18 mouse cellular contexts compared by ENCODE assay signal in genomic region chr3:70319139-70319538, GRCm38 (mm10).
DNase-seq lines count a peak whose midpoint lies in the region; ATAC-seq and TF ChIP-seq lines count a peak whose summit lies in the region.
"Had no signal": no experiment of that assay in that cellular context is flagged by ENCODE, and none has a peak within 500 bp of the region (broad histone marks: within the 10 kb centered on the region; RNA-seq: fewer than 3 reads in every experiment).

No protein-coding gene starts in this region.

- H3K4me2 ChIP-seq in CH12.LX (ENCODE audit: insufficient read depth, low read depth, poor library complexity, severe bottlenecking) = peak overlapping the region; percentile 50; the same call in 1 of the 2 replicates

- no peaks in the 10 kb centered on the region for H3K27me3 ChIP-seq in CH12.LX (replicated peaks)

- TF ChIP-seq CTCF in CH12.LX (conservative IDR thresholded peaks at IDR 0.05 in 1 of 2, IDR thresholded peaks at IDR 0.05 in 1 of 2; ENCODE audit: low read depth in 2 of 2, low read length in 2 of 2) = no peak

- H3K9ac ChIP-seq in CH12.LX (ENCODE audit: insufficient read depth, low read depth) = no peak overlapping the region

- H3K4me3 ChIP-seq in CH12.LX (replicated peaks in 1 of 3; ENCODE audit: low read depth in 2 of 3, low read length in 2 of 3, poor library complexity in 1 of 3) = no peak overlapping the region

- H3K4me1 ChIP-seq in CH12.LX (ENCODE audit: control insufficient read depth in 1 of 2, insufficient read depth in 2 of 2) = peaks cover 11 to 62% of the 10 kb centered on the region in 2 experiments; a peak in 3 of 4 replicates

- H3K79me2 ChIP-seq in CH12.LX (replicated peaks; ENCODE audit: control insufficient read depth, extremely low read depth, insufficient read depth, poor library complexity, severe bottlenecking) = no peaks in the 10 kb centered on the region

- H3K36me3 ChIP-seq in CH12.LX (replicated peaks in 1 of 2; ENCODE audit: control insufficient read depth in 1 of 2, insufficient read depth in 1 of 2, low read length in 1 of 2) = no peaks in the 10 kb centered on the region
- H3K36me3 ChIP-seq: G1E had no signal

- H3K9me3 ChIP-seq in CH12.LX (replicated peaks; ENCODE audit: low read length) = no peaks in the 10 kb centered on the region
- H3K9me3 ChIP-seq: G1E had no signal

- ATAC-seq in frontal cortex, adult (ENCODE audit: low TSS enrichment) = no peak
- ATAC-seq: activated CD4-positive, CD25-positive, alpha-beta regulatory T cell, adult 4 months; CD4-positive, CD25-positive, alpha-beta regulatory T cell, adult 4 months; Patski had no signal

- peak; percentile 97 for TF ChIP-seq EP300 in CH12.LX (IDR thresholded peaks at IDR 0.05; ENCODE audit: low read length)

- no peak; the same call in 1 of the 2 replicates for TF ChIP-seq RAD21 in CH12.LX (IDR thresholded peaks at IDR 0.05; ENCODE audit: low read depth, low read length)

- no peak for TF ChIP-seq POLR2A in CH12.LX (IDR thresholded peaks at IDR 0.05; ENCODE audit: low read depth, low read length)

- in situ Hi-C loops in CH12.LX (cut with MboI; ENCODE audit: low pct_ligation_motif_present, low pct_unique_long_range_greater_than_20kb, low sequenced_read_pairs) = no loop called here

- dilution Hi-C loops in CH12.LX (cut with MboI; ENCODE audit: extremely low pct_ligation_motif_present, extremely low pct_unique_long_range_greater_than_20kb, low sequenced_read_pairs) = no loop called here

- DNase-seq in CH12.LX (ENCODE audit: extremely low read depth) = peak; percentile 90
- DNase-seq: adrenal gland, adult 2 months; adrenal gland, adult 8-10 months; adrenal gland, postnatal 10 days; adrenal gland, postnatal 14 days; adrenal gland, postnatal 25 days; adrenal gland, postnatal 36 days; B cell, adult 2 months; cerebellum, adult 11 months; cerebellum, adult 11-12 months; cerebellum, adult 18-20 months; cerebellum, adult 2 months; cerebellum, adult 8-10 months had no signal

- no peak overlapping the region for H3K27ac ChIP-seq in CH12.LX (ENCODE audit: insufficient read depth, low read depth)

TF ChIP-seq in CH12.LX, 34 proteins besides CTCF, POLR2A, EP300 and RAD21:
- TF ChIP-seq CHD2 (IDR thresholded peaks at IDR 0.05; ENCODE audit: low read length) = 0 out of 2 replicates have a peak, but pooled peaks have one; percentile 46
- peak; percentile 92 for TF ChIP-seq JUND (conservative IDR thresholded peaks at IDR 0.05; ENCODE audit: low read depth, low read length)
- peak; percentile 71; the same call in 1 of the 2 replicates for TF ChIP-seq MYC (IDR thresholded peaks at IDR 0.05; ENCODE audit: low read depth, low read length)
- peak; percentile 65; the same call in 1 of the 2 replicates for TF ChIP-seq RCOR1 (conservative IDR thresholded peaks at IDR 0.05; ENCODE audit: low read depth, low read length)
- TF ChIP-seq MEF2A (IDR thresholded peaks at IDR 0.05; ENCODE audit: borderline replicate concordance, low read depth, low read length) = peak; percentile 99
- TF ChIP-seq TCF12 (IDR thresholded peaks at IDR 0.05; ENCODE audit: low read depth, low read length) = peak; percentile 93
- TF ChIP-seq BHLHE40 (IDR thresholded peaks at IDR 0.05; ENCODE audit: low read depth, low read length) = peak; percentile 91
- TF ChIP-seq ETS1 (conservative IDR thresholded peaks at IDR 0.05; ENCODE audit: low read depth, low read length) = peak; percentile 100
- TF ChIP-seq GABPA (IDR thresholded peaks at IDR 0.05; ENCODE audit: insufficient replicate concordance, low read depth, low read length) = no peak
- TF ChIP-seq USF1 (IDR thresholded peaks at IDR 0.05; ENCODE audit: low read depth, low read length) = no peak
- TF ChIP-seq JUN (IDR thresholded peaks at IDR 0.05; ENCODE audit: insufficient read depth, low read depth, low read length) = peak; percentile 95
- peak; percentile 96 for TF ChIP-seq IRF4 (IDR thresholded peaks at IDR 0.05; ENCODE audit: low read depth, low read length)
- TF ChIP-seq PAX5 (IDR thresholded peaks at IDR 0.05; ENCODE audit: low read length) = no peak
- TF ChIP-seq ELF1 (IDR thresholded peaks at IDR 0.05; ENCODE audit: low read depth, low read length) = no peak; the same call in 1 of the 2 replicates
- TF ChIP-seq SIN3A (IDR thresholded peaks at IDR 0.05; ENCODE audit: low read length) = peak; percentile 89
- TF ChIP-seq POLR2AphosphoS2 (IDR thresholded peaks at IDR 0.05; ENCODE audit: low read depth, low read length) = no peak
- TF ChIP-seq MAFK (IDR thresholded peaks at IDR 0.05; ENCODE audit: insufficient replicate concordance, low read length) = peak; percentile 82
- TF ChIP-seq HCFC1 (IDR thresholded peaks at IDR 0.05; ENCODE audit: low read depth, low read length) = no peak
- TF ChIP-seq USF2 (conservative IDR thresholded peaks at IDR 0.05; ENCODE audit: low read depth, low read length) = no peak
- TF ChIP-seq ZMIZ1 (IDR thresholded peaks at IDR 0.05; ENCODE audit: low read depth, low read length) = no peak
TF ChIP-seq in CH12.LX: peak in this region for 12.
